Mouse (Mus musculus) adrenal gland, postnatal 4 days (tissue): ENCODE data around the gene Crispld2. TPM values are rescaled to one million over a fixed set of nuclear protein-coding genes. Genes with fewer than 3 reads are reported as not detected.

Source experiments
- DNase-seq, 2 experiments: peaks; one replicate each; pipeline ENCODE4 v3.0.0; 2021 to 2022; ENCODE audit warnings: low spot score in 2 of 2, mixed read lengths in 2 of 2
- total RNA-seq, 2 experiments: library from RNA; stranded (reverse); gene quantifications; 2 replicates each; pipeline ENCODE4 v1.2.3; 2021

Crispld2 gene
- total RNA-seq, 2 experiments from 2014 or later = 9.9 to 11.7 TPM

DNA sequence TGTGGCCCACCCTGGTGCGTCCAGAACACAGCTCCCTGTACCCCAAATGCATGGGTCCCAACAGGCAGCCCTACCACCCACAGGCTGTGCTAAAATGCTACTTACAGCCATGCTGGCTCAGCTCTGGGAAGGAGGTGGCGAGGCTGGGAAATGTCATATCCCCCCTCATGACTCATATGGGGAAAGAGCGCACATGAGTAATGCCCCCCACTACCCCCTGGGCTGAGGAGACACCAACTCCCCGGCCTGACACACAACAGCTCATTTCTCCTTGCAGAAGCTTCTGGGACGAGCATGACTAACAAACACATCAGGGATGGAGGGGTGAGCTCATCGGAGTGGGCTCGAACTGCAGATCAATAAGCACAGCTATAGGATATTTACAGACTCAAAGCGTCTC, 73.4 kb downstream of the Crispld2 start:
- no peak for DNase-seq

- DNase-seq = no peak
Measured at GRCm38 (mm10) chr8:120066226-120066625, 74.0 kb downstream of the Crispld2 start.

DNA sequence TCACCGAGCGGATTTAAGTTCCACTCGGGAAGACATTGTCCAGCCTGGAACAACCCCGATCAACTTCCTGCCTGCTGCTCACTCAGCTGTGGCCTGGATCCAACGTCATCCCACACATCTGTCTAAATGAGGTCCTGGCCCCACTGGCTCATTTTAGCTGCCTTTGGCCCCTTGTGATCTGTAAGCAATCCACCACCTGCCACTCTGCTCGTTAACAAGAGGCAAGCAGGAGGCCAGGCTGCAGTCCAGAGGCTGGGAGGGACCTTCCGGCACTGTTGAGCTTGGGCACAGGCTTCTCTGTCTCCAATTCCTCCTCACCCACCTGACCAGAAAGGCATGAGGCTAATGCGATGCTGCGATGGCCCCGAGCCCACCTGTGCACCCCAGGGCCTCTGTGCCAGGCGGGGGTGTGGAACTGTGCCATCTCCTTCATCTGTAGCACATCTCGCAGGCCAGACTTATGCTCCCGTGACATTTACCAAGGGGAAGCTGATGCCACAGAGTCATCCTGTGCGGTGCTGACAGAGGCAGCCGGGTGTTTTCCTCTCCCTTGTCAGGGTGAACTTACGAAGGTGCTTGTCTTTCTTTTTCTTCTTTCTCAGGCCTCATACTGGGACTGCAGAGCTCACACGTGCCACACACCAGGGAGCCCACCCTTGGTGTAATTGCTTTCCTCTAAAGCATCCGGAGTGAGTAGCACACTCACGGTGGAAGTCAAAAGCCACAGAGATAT, 75.9 kb downstream of the Crispld2 start:
- no peak for DNase-seq

DNA sequence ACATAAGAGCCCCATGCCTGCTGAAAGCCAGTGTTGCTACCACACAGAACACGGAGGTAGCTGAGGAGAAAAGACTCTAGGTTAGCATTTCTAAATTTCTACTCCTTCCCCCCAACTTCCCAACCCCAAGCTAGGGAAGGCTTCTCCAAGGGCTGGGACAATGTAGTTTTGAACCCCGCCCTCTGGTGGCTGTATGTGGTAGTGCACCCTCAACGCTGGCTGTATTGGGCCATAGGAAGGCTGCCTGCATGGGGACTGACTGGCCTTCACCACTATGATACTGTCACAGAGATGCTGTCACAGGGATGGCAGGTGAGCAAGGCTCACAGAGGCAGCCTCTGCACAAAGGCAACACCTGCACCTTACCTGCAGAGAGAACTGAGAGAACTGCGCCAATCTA, 79.4 kb downstream of the Crispld2 start:
- DNase-seq = peak; percentile 62 to 73

- DNase-seq = peak in 1 of 2 experiments; percentile 34
Measured at GRCm38 (mm10) chr8:120072259-120072658, 80.0 kb downstream of the Crispld2 start.

- DNase-seq = no peak
Measured at GRCm38 (mm10) chr8:120072827-120073226, 80.6 kb downstream of the Crispld2 start.

DNA sequence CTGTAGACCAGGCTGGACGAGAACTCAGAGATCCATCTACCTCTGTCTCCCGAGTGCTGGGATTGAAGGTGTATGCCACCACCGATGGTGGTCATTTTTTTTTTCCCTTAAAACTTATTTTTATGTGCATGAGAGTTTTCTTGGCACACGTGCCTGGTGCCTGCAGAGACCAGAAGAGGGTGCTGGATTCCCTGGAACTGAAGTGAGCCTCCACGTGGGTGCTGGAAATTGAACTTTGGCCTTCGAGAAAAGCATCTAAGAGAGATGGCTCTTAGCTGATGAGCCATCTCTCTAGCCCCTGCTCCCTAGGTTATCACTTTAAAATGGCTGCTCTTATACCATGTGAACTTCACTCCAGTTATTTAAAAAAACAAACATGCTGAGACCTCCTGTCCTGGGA, 82.3 kb downstream of the Crispld2 start:
- no peak for DNase-seq

- no peak for DNase-seq
Measured at GRCm38 (mm10) chr8:120075347-120075746, 83.1 kb downstream of the Crispld2 start.

- DNase-seq = peak; percentile 40 to 43
Measured at GRCm38 (mm10) chr8:120078080-120078479, 85.8 kb downstream of the Crispld2 start.

DNA sequence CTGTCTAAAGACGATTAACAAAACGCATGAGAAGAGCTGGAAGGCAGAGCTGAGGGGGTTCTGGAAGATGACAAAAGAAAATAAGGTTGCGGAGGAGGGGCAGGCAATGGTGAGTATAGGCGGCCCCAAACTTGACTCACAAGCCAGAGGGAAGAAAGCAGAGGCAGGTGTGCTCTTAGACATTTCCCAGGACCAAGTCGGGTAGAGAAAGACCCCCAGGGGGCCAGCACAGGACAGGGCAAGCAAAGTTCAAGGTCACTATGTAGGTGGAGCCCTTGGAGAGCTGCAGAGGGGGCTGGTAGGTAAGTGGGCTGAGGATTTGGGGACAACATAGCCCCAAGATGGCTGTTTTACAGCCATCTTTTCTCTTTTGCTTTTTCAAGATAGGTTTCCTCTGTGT, 87.1 kb downstream of the Crispld2 start:
- no peak for DNase-seq

GRCm38 (mm10) chr8:120083261-120083660, 91.0 kb downstream of the Crispld2 start:
- no peak for DNase-seq

DNA sequence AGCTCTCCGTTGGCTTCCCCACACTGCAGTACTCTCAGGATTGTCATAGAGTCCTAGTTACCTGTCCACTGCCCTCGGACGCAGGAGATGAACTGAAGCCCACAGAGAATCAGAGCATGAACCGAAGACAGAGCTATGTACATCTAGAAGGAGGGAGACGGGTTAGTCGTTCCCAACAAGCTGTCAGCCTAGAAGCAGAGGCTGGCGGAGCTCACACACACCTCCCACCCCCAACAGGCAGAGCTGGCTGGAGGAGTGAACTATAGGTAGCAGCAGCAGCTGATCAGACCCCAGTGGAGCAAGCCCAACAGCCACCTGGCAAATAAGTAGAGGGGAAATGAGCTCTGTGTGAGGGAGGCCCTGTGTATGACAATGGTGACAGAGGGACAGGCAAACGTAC, 92.5 kb downstream of the Crispld2 start:
- DNase-seq = no peak

DNA sequence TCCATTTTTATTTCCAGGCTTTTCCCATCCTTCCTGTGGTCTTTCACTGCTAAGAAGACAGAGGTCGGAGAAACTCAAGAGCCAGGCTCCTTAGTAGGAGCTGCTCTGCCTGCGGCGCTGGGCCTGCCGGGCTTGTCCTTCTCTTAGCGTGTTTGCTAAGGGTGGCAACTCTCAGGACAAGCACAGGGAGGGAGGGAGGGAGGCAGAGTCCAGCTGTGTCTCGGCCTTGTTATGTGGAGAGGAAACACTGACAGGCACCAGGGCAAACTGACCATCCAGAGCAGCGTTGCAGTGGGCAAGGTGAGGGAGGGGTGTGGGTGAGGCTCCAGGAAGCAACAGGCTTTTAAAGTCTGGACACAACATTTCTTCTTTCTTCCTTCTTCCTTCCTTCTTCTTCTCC, 97.3 kb downstream of the Crispld2 start:
- DNase-seq = no peak

- DNase-seq = no peak
Measured at GRCm38 (mm10) chr8:120091032-120091431, 98.8 kb downstream of the Crispld2 start.

DNA sequence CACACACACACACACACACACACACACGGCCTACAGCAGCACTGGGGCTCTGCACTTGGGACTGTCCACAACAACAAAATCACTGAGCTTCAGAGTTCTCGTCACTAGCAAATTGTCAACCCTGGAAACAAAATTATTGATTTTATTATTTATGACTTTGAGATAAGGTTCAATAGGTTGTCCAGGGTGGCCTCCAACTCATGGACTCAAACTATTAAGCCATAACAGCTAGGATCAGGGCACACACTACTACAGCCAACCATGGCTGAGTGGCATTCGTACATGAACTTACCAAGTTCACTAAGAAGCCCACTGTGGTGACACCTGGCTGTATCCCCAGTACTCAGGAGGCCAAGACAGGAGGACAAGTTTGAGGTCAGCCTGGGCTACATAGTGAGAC, 100.9 kb downstream of the Crispld2 start:
- no peak for DNase-seq

DNA sequence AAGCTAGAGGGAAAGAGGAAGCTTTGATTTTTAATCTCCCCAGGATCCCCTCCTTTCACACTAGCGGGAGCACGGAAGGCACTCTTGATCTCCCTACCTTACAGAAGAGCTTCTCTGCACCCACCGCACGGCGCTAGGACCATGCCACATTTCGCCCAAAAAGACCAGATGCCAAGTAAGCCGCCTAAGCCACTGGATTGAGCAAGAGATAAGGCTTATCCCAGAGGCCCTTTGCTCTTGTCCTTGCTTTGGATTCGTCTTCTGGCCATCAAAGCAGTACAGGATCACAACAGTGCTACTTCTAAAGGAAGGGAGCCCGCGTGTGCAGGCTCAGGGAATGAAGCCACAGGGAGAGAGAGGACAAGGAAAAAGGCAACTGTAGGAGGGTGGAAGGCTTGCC, 102.6 kb downstream of the Crispld2 start:
- DNase-seq = no peak

DNA sequence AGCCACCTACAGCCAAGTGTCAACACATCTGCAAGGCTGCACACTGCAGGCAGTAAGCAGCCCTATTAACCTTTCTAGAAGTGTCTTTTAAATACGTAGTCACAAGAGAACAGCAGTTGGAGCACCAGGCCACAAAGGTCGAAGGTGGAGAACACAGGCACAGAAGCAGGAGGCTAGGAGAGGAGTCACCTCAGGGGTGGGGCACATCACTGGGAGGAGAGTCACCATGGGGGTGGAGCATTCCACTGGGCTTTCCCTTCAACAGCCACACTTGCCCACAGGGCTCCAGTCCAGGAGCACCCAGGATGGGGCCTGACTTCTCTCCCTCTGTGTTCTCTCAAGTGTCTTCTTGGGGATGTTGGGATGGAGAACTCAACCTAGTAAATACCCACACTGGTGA, 104.2 kb downstream of the Crispld2 start:
- DNase-seq = no peak

DNA sequence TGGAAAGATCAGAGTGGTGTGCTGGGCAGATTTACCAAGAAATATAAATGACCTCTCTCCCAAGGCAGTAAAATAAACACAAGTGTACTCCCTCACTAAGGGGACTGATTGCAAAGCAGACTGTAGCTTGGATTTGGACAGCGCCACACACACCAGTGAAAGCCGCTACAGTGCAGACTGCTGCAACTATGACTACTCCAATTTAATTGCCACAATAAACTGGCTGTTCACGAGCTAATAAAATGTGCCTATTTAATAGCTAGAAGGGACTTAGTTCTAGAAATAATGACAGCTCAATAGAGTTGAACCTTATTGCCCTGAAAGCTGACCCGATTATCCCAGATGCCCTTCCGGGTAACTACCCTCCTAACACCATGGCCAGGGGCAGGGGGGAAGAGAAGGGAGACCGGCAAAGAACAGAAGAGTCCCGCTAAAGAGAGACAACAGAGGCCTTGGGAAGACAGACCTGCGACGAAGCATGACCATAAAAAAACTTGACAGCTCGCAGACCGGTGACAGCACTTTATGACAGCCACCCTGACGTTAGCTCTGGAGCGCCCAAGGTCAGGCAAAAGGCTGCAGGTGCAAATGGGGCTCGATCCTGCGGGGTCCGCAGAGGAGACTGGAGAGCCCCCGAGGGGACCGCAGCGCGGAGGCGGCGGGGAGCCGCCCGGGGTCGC, 108.3 kb downstream of the Crispld2 start:
- no peak for DNase-seq

GRCm38 (mm10) chr8:120101068-120101972, 109.1 kb downstream of the Crispld2 start, which contains the start of gene Zdhhc7:
Zdhhc7 (minus strand) TSS chr8:120101482.
- peak; percentile 52 to 64 for DNase-seq
